Mouse (Mus musculus): ENCODE measurements at regions not wholly inside any gene's neighbourhood (a gene's known extent, or its start where the extent isn't known, plus 50 kb on each side); places are given as distances from the start of the nearest gene placed in this dataset.

GRCm38 (mm10) chr8:87025946-87026345 is 140.9 kb upstream of the N4bp1 start:
- dilution Hi-C loops (cut with MboI; ENCODE audit: extremely low pct_ligation_motif_present, extremely low pct_unique_long_range_greater_than_20kb, low sequenced_read_pairs) = no loop called here
- Histone ChIP-seq H3K79me2 (replicated peaks; ENCODE audit: control insufficient read depth, extremely low read depth, insufficient read depth, poor library complexity, severe bottlenecking) (no peaks in the 10 kb centered on the region), H3K4me2 (ENCODE audit: insufficient read depth, low read depth, poor library complexity, severe bottlenecking) (no peak overlapping the region), H3K27ac (ENCODE audit: insufficient read depth, low read depth) (no peak overlapping the region), H3K9ac (ENCODE audit: insufficient read depth, low read depth) (no peak overlapping the region), H3K27me3 (replicated peaks) (no peaks in the 10 kb centered on the region), H3K36me3 (replicated peaks in 1 of 2; ENCODE audit: control insufficient read depth in 1 of 2, insufficient read depth in 1 of 2, low read length in 1 of 2) (no peaks in the 10 kb centered on the region), H3K4me1 (ENCODE audit: control insufficient read depth in 1 of 2, insufficient read depth in 2 of 2) (no peaks in the 10 kb centered on the region), H3K4me3 (replicated peaks in 1 of 3; ENCODE audit: low read depth in 2 of 3, low read length in 2 of 3, poor library complexity in 1 of 3) (no peak overlapping the region), H3K9me3 (replicated peaks; ENCODE audit: low read length) (peaks cover 2% of the 10 kb centered on the region)
- in situ Hi-C loops (cut with MboI; ENCODE audit: low pct_ligation_motif_present, low pct_unique_long_range_greater_than_20kb, low sequenced_read_pairs) = no loop called here
- DNase-seq (ENCODE audit: extremely low read depth) = no peak
- no peak for TF ChIP-seq ZMIZ1 (IDR thresholded peaks at IDR 0.05; ENCODE audit: low read depth, low read length)

GRCm38 (mm10) chr8:87019795-87020194 is 134.7 kb upstream of the N4bp1 start:
- no peak for DNase-seq (ENCODE audit: extremely low read depth)
- Histone ChIP-seq H3K9ac (ENCODE audit: insufficient read depth, low read depth) (no peak overlapping the region), H3K27me3 (replicated peaks) (no peaks in the 10 kb centered on the region), H3K79me2 (replicated peaks; ENCODE audit: control insufficient read depth, extremely low read depth, insufficient read depth, poor library complexity, severe bottlenecking) (no peaks in the 10 kb centered on the region), H3K9me3 (replicated peaks; ENCODE audit: low read length) (peaks cover 5% of the 10 kb centered on the region), H3K27ac (ENCODE audit: insufficient read depth, low read depth) (no peak overlapping the region), H3K4me2 (ENCODE audit: insufficient read depth, low read depth, poor library complexity, severe bottlenecking) (no peak overlapping the region), H3K4me3 (replicated peaks in 1 of 3; ENCODE audit: low read depth in 2 of 3, low read length in 2 of 3, poor library complexity in 1 of 3) (no peak overlapping the region), H3K36me3 (replicated peaks in 1 of 2; ENCODE audit: control insufficient read depth in 1 of 2, insufficient read depth in 1 of 2, low read length in 1 of 2) (no peaks in the 10 kb centered on the region), H3K4me1 (ENCODE audit: control insufficient read depth in 1 of 2, insufficient read depth in 2 of 2) (no peaks in the 10 kb centered on the region)
- dilution Hi-C loops (cut with MboI; ENCODE audit: extremely low pct_ligation_motif_present, extremely low pct_unique_long_range_greater_than_20kb, low sequenced_read_pairs) = no loop called here
- TF ChIP-seq SIN3A (IDR thresholded peaks at IDR 0.05; ENCODE audit: low read length) (no peak), USF1 (IDR thresholded peaks at IDR 0.05; ENCODE audit: low read depth, low read length) (no peak), ZNF384 (IDR thresholded peaks at IDR 0.05; ENCODE audit: low read depth, low read length) (no peak), RAD21 (IDR thresholded peaks at IDR 0.05; ENCODE audit: low read depth, low read length) (no peak), CHD2 (IDR thresholded peaks at IDR 0.05; ENCODE audit: low read length) (no peak), MYC (IDR thresholded peaks at IDR 0.05; ENCODE audit: low read depth, low read length) (no peak), MEF2A (IDR thresholded peaks at IDR 0.05; ENCODE audit: borderline replicate concordance, low read depth, low read length) (no peak), EP300 (IDR thresholded peaks at IDR 0.05; ENCODE audit: low read length) (no peak), ETS1 (conservative IDR thresholded peaks at IDR 0.05; ENCODE audit: low read depth, low read length) (no peak)
- in situ Hi-C loops (cut with MboI; ENCODE audit: low pct_ligation_motif_present, low pct_unique_long_range_greater_than_20kb, low sequenced_read_pairs) = no loop called here

- no peak overlapping the region for H3K27ac ChIP-seq (ENCODE audit: insufficient read depth, low read depth)
- dilution Hi-C loops (cut with MboI; ENCODE audit: extremely low pct_ligation_motif_present, extremely low pct_unique_long_range_greater_than_20kb, low sequenced_read_pairs) (no loop called here), in situ Hi-C loops (cut with MboI; ENCODE audit: low pct_ligation_motif_present, low pct_unique_long_range_greater_than_20kb, low sequenced_read_pairs) (no loop called here)
- H3K27me3 ChIP-seq (replicated peaks) = peaks cover 5% of the 10 kb centered on the region
- H3K4me2 ChIP-seq (ENCODE audit: insufficient read depth, low read depth, poor library complexity, severe bottlenecking) = no peak overlapping the region
- no peaks in the 10 kb centered on the region for H3K4me1 ChIP-seq (ENCODE audit: control insufficient read depth in 1 of 2, insufficient read depth in 2 of 2)
- peaks cover 5% of the 10 kb centered on the region for H3K9me3 ChIP-seq (replicated peaks; ENCODE audit: low read length)
- no peak for TF ChIP-seq RAD21 (IDR thresholded peaks at IDR 0.05; ENCODE audit: low read depth, low read length)
- no peaks in the 10 kb centered on the region for H3K79me2 ChIP-seq (replicated peaks; ENCODE audit: control insufficient read depth, extremely low read depth, insufficient read depth, poor library complexity, severe bottlenecking)
- H3K36me3 ChIP-seq (replicated peaks in 1 of 2; ENCODE audit: control insufficient read depth in 1 of 2, insufficient read depth in 1 of 2, low read length in 1 of 2) = no peaks in the 10 kb centered on the region
- no peak overlapping the region for H3K9ac ChIP-seq (ENCODE audit: insufficient read depth, low read depth)
- no peak overlapping the region for H3K4me3 ChIP-seq (replicated peaks in 1 of 3; ENCODE audit: low read depth in 2 of 3, low read length in 2 of 3, poor library complexity in 1 of 3)
- no peak for DNase-seq (ENCODE audit: extremely low read depth)
Measured at GRCm38 (mm10) chr8:86975546-86975945, 90.5 kb upstream of the N4bp1 start.
